Mouse (Mus musculus) heart, adult 18-20 months (tissue): Measurements from ENCODE around the gene Ambn. TPM values are rescaled to one million over a fixed set of nuclear protein-coding genes. Genes with fewer than 3 reads are reported as not detected.
"Not testable (repeated sequence)": the region's sequence is repeated elsewhere in the genome, so short reads cannot be mapped to it uniquely, and the experiment has no call there.

Source experiments
- DNase-seq, 2 experiments: peaks; one replicate each; pipeline ENCODE4 v3.0.0; 2021 to 2022; ENCODE audit warnings: mixed read lengths in 1 of 2
- long read RNA-seq, 2 experiments: library from polyadenylated mRNA; stranded (forward); transcript quantifications; one replicate each; pipeline ENCODE4 v2.0.0; 2021
- total RNA-seq, 2 experiments: library from RNA; stranded (reverse); gene quantifications; 2 replicates each; pipeline ENCODE4 v1.2.3; 2021

The Ambn gene
- not detected for total RNA-seq
- long read RNA-seq, experiment 1: 0 reads
- long read RNA-seq, experiment 2: 0 reads

DNA sequence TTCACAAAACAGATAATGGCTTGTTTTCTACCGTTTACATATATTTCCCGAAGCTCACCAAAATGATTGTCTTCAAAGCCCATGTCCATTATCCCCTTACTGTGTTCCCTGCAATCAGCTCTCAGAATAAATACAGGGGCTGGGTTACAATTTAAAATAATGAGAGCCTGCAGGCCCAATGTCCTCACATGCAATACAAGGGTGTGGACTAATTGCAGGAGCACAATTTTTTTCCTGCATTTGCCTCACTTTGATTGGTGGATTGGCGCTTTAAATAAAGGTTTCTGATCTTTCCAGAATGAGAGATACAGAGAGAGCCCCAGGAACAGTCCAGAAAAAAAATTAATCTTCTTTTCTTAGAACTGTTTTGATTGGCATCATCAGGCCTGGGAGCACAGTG lies at the start of gene Ambn:
TSS of gene Ambn (plus strand) at position 301 of the 400 bp plus-strand sequence.
- DNase-seq: no peak

DNA sequence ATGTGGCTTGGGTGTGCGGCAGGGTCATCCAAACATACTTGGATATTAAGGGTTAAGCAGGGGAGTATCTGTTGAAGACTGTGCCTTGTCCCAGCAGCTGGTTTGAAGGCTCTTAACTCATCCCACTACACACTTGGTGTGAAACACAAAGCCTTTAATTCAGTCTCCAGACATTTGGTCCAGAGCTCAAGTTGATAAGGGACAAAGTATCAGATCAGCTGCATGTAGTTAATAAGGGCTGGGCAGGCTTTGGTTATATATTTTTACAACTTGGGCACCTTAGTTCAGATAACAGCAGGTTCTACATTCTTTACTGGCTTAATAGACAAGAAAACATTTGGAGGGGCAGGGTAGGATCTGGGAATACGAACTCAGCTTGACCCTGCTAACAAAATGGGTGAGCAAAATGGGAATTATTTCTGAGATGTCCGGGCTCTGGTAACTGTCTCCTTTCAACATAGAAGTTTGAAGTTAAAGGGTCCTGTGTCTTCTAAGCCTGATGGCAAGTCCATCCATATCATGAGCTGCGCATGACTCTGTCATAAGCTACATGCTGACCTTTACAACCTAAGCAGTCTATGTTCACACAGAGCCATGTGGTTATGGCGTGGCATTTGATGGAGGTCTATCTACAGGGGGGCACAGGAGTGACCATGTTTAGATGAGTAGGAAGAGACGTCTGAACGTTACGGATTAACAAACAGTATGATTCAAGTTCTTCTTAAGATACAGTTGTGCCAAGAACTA lies 35.3 kb upstream of the Ambn start:
- DNase-seq: no peak

DNA sequence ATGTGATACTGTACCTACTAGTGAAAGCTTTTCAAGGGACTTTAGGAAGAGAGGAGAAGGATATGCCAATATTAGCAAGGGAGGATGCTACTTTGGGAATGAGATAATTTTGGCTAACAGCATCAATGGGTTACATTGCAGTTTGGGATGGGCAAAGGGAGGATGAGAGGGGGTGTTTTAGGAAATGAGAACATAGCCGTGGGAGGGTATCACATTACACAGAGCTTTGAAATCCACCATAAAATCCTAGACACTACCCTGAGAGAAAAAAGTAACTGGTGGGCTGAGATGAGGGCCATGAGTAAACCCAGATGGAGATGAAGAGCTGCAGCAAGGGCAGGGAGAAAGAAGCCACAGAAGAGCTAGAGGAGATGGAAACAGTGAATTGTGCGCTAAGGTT lies 30.9 kb upstream of the Ambn start:
- not testable (repeated sequence) for DNase-seq

DNA sequence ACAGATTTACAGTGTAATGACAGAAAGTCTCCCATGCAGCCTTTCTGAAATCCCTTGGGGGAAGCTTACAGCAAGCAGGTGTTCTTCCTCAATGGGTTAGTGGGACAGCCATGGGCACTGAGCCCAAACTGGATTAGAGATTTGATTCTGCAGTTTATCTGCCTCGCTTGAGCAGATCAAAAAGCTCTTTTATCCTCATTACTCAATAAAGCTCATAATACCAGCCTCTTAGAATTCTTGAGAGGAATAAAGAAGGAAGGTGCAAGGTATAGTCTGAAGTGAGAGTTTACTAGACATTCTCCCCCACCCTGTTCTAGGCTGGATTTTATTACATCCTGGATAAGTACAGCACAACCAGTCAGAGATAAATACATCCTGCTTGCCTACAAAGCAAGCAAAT lies 29.0 kb upstream of the Ambn start:
- DNase-seq: no peak

DNA sequence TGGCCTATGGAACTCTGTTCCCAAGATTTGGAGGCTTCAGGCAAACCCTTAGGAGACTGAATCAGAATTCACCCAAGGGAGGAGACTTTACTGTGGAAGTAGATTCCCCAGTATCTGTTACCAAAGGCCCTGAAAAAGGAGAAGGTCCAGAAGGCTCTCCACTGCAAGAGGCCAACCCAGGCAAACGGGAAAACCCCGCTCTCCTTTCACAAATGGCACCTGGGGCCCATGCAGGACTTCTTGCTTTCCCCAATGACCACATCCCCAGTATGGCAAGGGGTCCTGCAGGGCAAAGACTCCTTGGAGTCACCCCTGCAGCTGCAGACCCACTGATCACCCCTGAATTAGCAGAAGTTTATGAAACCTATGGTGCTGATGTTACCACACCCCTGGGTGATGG lies 11.7 kb downstream of the Ambn start:
- no peak for DNase-seq

DNA sequence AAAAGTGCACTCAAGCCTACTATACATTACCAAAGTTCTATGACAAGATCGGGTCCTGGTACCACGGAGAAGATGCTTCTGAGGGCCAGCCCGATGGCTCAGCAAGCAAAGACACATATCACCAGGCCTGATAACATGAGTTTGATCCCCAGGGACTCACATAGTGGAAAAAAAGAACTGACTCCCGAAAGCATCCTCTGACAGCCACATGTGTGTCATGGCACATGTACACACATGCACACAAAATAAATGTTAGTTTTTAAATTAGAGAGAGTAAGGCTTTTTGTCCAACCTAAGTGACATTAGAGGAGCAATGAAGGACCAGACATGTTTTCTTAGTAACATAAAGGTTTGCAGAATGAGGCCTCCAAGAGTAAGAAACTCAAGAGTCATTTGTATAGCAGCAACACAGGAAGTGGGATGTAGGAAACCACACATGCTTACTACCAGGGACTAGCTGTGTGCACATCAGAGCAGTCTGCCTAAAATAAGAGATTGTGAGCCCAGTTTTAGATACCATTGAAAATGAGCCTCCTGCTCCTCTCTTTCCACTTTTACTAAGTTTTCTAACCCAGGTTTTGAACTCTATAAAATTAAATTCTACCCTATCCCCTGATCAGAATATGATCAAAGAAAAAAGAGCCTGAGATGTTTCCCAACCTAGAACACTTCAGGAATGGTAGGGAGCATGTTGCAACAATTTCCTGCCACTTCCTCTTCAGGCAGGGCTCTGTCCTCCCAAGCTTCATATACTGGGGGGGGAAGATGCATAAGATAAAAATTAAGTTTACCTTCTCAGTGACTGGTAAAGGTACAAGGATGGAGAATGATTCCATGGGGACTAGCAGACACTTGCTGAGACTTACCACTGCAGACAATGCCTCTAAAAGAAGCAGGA lies 13.3 kb downstream of the Ambn start:
- no peak for DNase-seq

DNA sequence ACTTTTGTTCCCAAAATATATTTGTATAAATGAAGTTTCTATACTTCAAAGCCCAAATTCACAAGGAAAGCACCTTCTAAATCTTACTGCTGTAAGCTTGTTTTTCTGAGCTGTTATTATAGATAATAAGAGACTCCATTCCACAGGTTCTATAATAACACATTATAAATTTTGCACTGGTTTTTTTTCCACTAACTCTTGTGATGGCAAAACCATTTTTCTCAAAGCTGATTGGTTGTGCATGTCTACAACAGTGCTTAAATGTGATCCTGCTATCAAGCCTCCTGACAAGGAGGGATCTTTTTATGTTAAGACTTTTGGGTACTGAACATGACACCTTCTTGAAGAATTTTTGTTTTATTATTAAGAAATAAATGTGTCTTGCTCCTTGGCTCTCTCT lies 31.9 kb downstream of the Ambn start, which contains the start of gene Enam:
TSS of gene Enam (plus strand) at position 301 of the 400 bp plus-strand sequence.
- DNase-seq: no peak

DNA sequence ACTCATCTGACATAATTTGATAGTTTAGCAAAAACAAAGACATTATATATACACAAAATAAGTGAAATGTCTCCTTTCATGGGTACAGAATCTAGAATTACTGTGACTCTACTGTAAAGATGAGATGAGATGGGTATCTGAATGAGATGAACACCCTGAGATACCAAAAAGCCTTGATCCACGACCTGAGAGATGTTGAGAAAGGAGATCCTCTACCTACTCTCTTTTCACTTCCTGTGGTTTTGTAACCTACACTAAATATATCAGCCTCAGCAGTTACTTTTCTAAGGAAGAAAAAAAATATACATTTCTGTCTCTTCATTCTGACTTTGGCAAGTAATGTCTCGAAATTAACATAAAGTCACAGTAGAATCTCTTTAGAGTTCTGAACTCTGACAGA lies 33.2 kb downstream of the Ambn start:
- DNase-seq: no peak

DNA sequence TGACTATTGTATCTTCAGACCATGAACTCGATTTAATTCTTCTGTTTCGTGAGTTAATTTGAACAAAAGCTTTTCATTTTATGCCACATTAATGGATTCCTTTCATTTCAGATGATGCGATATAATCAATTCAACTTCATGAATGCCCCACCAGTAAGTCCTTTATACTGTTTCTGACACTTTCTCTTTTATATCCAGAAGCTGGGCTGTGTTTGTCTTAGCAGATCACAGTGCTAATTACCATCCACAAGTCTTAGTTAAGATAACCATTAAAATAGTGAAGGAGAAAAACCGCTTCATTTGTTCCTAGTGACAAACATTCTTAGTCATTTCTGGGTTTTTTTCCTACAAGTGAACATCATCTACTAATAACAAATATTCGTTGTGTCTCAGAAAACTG lies 35.3 kb downstream of the Ambn start:
- DNase-seq: no peak

DNA sequence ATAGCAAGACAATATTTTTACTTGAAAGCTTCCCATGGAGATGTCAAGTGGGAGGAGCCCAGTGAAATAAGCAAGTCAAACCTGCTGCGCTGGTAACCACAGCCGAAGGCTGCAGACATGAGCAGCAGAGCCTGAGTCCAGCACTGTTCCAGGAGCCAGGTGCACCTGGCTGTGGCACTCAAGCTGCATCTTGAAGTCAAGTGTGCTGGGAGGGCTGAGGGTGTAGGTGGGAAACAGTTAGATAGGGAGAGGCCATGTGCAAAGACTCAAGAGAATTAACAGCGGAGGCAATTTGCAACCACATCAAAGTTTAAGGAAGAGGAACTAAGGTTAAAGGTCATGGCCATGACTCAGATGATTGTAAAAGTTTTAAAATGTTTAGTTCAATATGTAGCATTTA lies 44.0 kb downstream of the Ambn start:
- DNase-seq: no peak

DNA sequence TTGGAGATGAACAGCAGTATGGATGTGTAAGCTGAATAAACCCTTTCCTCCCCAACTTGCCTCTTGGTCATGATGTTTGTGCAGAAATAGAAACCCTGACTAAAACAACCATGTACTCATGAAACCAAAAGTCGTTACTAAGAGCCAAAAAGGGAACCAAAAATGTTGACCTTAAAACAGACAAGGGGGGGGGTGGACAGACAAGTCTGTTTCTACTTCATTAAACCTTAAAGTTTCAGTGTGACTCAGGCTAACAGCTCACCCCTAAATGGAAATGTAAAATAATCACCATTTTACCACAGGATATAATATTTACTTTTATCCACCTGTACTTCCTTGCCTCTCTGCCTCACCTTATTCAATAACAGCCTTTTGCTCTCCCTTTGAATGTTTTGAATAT lies 52.8 kb downstream of the Ambn start:
- no peak for DNase-seq

DNA sequence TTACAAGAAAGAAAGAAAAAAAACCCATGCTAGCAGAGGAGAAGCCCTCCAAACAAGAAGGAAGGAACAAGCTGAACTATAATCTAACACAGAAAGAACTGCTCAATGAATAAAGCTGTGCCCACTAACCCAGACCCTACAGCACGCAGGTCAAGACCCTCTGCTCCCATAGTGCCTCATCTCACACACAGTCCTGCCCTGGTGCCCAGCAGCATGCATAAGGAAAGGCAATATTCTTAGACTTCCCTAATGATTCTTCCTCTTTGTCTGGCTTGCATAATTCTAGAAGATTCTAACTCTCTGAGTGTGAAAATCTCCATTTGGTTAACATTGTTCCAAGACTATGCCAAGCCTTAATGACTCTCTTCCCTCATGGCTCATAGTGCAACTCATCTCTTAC lies 53.2 kb downstream of the Ambn start:
- peak in 1 of 2 experiments; percentile 7 for DNase-seq

Other genes starting within 250 kb of the Ambn start
- gene Gm7714, start 187.1 kb upstream of the Ambn start, total RNA-seq: not detected
- gene Prol1, start 138.7 kb upstream of the Ambn start, total RNA-seq: not detected
- not detected for gene Amtn, start 79.9 kb upstream of the Ambn start, total RNA-seq
- not detected for gene Enam, start 32.0 kb downstream of the Ambn start, total RNA-seq
- gene Jchain, start 71.9 kb downstream of the Ambn start, total RNA-seq: 10 to 100 TPM in 1 of 2 experiments, 1 to 10 TPM in 1; 2.1 to 13.5 TPM
- gene Utp3, start 98.5 kb downstream of the Ambn start, total RNA-seq: 10 to 100 TPM; 20.1 to 21.6 TPM
- gene Rufy3, start 109.0 kb downstream of the Ambn start, total RNA-seq: 10 to 100 TPM; 13.8 to 15.0 TPM
- 100 to 1,000 TPM; 208 to 215 TPM for gene Grsf1, start 220.2 kb downstream of the Ambn start, total RNA-seq